Mouse (Mus musculus) Patski (cell line): Measurements from ENCODE around the gene Nup214. TPM values are rescaled to one million over a fixed set of nuclear protein-coding genes. Genes with fewer than 3 reads are reported as not detected.

Experiments
- ATAC-seq: fragments of 100-300 bp; one replicate; pipeline ENCODE4 v1.8.0; 2021
- CTCF ChIA-PET: fragments of 350-600 bp; sonication (Branson Sonifier 250); formaldehyde crosslinking; loops from one replicate; lab custom pipeline; 2022; ENCODE audit warnings: inconsistent platforms; lab: Charles Lee
- POLR2A ChIA-PET: fragments of 350-600 bp; sonication (Branson Sonifier 250); formaldehyde crosslinking; loops from one replicate; lab custom pipeline; 2022; ENCODE audit warnings: antibody characterized with exemption, inconsistent platforms; lab: Charles Lee
- DNase-seq: peaks from one replicate; pipeline ENCODE4 v3.0.0-alpha.2; 2011; ENCODE audit warnings: low read depth, low spot score
- H3K27me3 ChIP-seq: fragments of 371-371 bp; one replicate; pipeline ENCODE4 v1.5.1; 2021
- CTCF ChIP-seq: fragments of 100-300 bp; IDR thresholded peaks from one replicate; pipeline ENCODE4 v1.5.1; 2021
- in situ Hi-C: fragments of 300-500 bp; cut with MboI; formaldehyde crosslinking; loops from 3 replicates; pipeline ENCODE4 v1.11.1; 2018; ENCODE audit warnings: low pct_unique_long_range_greater_than_20kb, mixed read lengths
- polyA plus RNA-seq: library from polyadenylated mRNA; unstranded; gene quantifications from one replicate; pipeline ENCODE4 v1.2.3, GENCODE M21; 2021

Nup214 gene
- polyA plus RNA-seq, 1 experiment from 2014 or later: 40.5 TPM

- ChIA-PET CTCF (no interaction called here), POLR2A (no interaction called here)
- no peak for TF ChIP-seq CTCF
- H3K27me3 ChIP-seq: peaks cover 32% of the 10 kb centered on the region
- ATAC-seq (no peak), DNase-seq (no peak)
- in situ Hi-C loops: no loop called here
These were observed 104.3 kb downstream of the Nup214 start for GRCm38 (mm10) chr2:32078522-32078921.

- ChIA-PET POLR2A (no interaction called here), CTCF (no interaction called here)
- no peak for ATAC-seq
- H3K27me3 ChIP-seq: peaks cover 30% of the 10 kb centered on the region
- DNase-seq: no peak
- no peak for TF ChIP-seq CTCF
- in situ Hi-C loops: no loop called here
These were observed 105.0 kb downstream of the Nup214 start for GRCm38 (mm10) chr2:32079191-32079725.

GRCm38 (mm10) chr2:32080681-32081080 lies 106.4 kb downstream of the Nup214 start:
- ChIA-PET CTCF (no interaction called here), POLR2A (no interaction called here)
- DNase-seq (no peak), ATAC-seq (no peak)
- TF ChIP-seq CTCF: no peak
- peaks cover 36% of the 10 kb centered on the region for H3K27me3 ChIP-seq
- in situ Hi-C loops: no loop called here

- no peak for ATAC-seq
- in situ Hi-C loops: no loop called here
- no peak for TF ChIP-seq CTCF
- POLR2A ChIA-PET: no interaction called here
- H3K27me3 ChIP-seq: peaks cover 43% of the 10 kb centered on the region
- CTCF ChIA-PET: no interaction called here
- DNase-seq: no peak
These were observed 107.2 kb downstream of the Nup214 start for GRCm38 (mm10) chr2:32081296-32081929.

- CTCF ChIA-PET: no interaction called here
- POLR2A ChIA-PET: no interaction called here
- no peak for TF ChIP-seq CTCF
- DNase-seq (no peak), ATAC-seq (no peak)
- H3K27me3 ChIP-seq: peaks cover 52% of the 10 kb centered on the region
- in situ Hi-C loops: no loop called here
These were observed 108.0 kb downstream of the Nup214 start for GRCm38 (mm10) chr2:32082229-32082628.

GRCm38 (mm10) chr2:32083159-32084011 lies 109.1 kb downstream of the Nup214 start:
- in situ Hi-C loops: no loop called here
- no peak for DNase-seq
- peaks cover 63% of the 10 kb centered on the region for H3K27me3 ChIP-seq

GRCm38 (mm10) chr2:32084111-32084871 lies 110.1 kb downstream of the Nup214 start, which contains the start of gene Fam78a:
Gene Fam78a (minus strand): TSS chr2:32084857.
- DNase-seq (no peak), ATAC-seq (no peak)
- peaks cover 72% of the 10 kb centered on the region for H3K27me3 ChIP-seq
- in situ Hi-C loops: no loop called here
- ChIA-PET POLR2A (interaction anchor here (0.6 kb wide), 1 partner anchor 153 kb away, joined by 3 read pairs; no protein-coding TSS in a partner anchor), CTCF (interaction anchor here (1.8 kb wide), 1 partner anchor 15 kb away, joined by 3 read pairs; no protein-coding TSS in a partner anchor)
- no peak for TF ChIP-seq CTCF

More at GRCm38 (mm10) chr2:32083159-32084011, 109.1 kb downstream of the Nup214 start:
- POLR2A ChIA-PET: interaction anchor here (0.6 kb wide), 1 partner anchor 153 kb away, joined by 3 read pairs; no protein-coding TSS in a partner anchor
- no peak for TF ChIP-seq CTCF
- CTCF ChIA-PET: no interaction called here
- ATAC-seq: no peak

- no peak for ATAC-seq
- POLR2A ChIA-PET: no interaction called here
- H3K27me3 ChIP-seq: peaks cover 76% of the 10 kb centered on the region
These were observed 110.6 kb downstream of the Nup214 start for GRCm38 (mm10) chr2:32084872-32085199.

GRCm38 (mm10) chr2:32085231-32085630 lies 111.0 kb downstream of the Nup214 start:
- ChIA-PET POLR2A (no interaction called here), CTCF (interaction anchor here (1.8 kb wide), 1 partner anchor 14 kb away, joined by 3 read pairs; no protein-coding TSS in a partner anchor)
- DNase-seq (no peak), ATAC-seq (no peak)
- in situ Hi-C loops: no loop called here
- H3K27me3 ChIP-seq: peaks cover 78% of the 10 kb centered on the region
- no peak for TF ChIP-seq CTCF

More at GRCm38 (mm10) chr2:32084872-32085199, 110.6 kb downstream of the Nup214 start:
- no peak for TF ChIP-seq CTCF
- CTCF ChIA-PET: interaction anchor here (1.8 kb wide), 1 partner anchor 15 kb away, joined by 3 read pairs; no protein-coding TSS in a partner anchor
- in situ Hi-C loops: no loop called here
- no peak for DNase-seq

GRCm38 (mm10) chr2:32087606-32088005 lies 113.4 kb downstream of the Nup214 start:
- TF ChIP-seq CTCF: no peak
- CTCF ChIA-PET: interaction anchor here (0.6 kb wide), 1 partner anchor 11 kb away, joined by 4 read pairs; no protein-coding TSS in a partner anchor
- in situ Hi-C loops: no loop called here
- POLR2A ChIA-PET: no interaction called here
- DNase-seq (no peak), ATAC-seq (no peak)
- peaks cover 85% of the 10 kb centered on the region for H3K27me3 ChIP-seq
